Mouse (Mus musculus): ENCODE measurements at regions not wholly inside any gene's neighbourhood (a gene's known extent, or its start where the extent isn't known, plus 50 kb on each side); places are given as distances from the start of the nearest gene placed in this dataset.

GRCm38 (mm10) chr9:41766533-41766920 is 357.6 kb downstream of the Sorl1 start:
- peak in 1 of 2 experiments; percentile 25 for DNase-seq (ENCODE audit: low spot score in 2 of 2)

- DNase-seq (ENCODE audit: low spot score in 2 of 2) = no peak
These were observed 358.1 kb downstream of the Sorl1 start for GRCm38 (mm10) chr9:41765816-41766532.

GRCm38 (mm10) chr9:41761050-41761576 is 363.0 kb downstream of the Sorl1 start:
- DNase-seq (ENCODE audit: low spot score in 2 of 2) = no peak

GRCm38 (mm10) chr9:41754434-41755002 is 369.6 kb downstream of the Sorl1 start:
- DNase-seq (ENCODE audit: low spot score in 2 of 2) = peak in 1 of 2 experiments; percentile 75

GRCm38 (mm10) chr9:41745979-41746647 is 378.0 kb downstream of the Sorl1 start:
- DNase-seq (ENCODE audit: low spot score in 2 of 2) = no peak

- no peak for DNase-seq (ENCODE audit: low spot score in 2 of 2)
These were observed 382.6 kb downstream of the Sorl1 start for GRCm38 (mm10) chr9:41741500-41741899.

GRCm38 (mm10) chr9:41740536-41740935 is 383.6 kb downstream of the Sorl1 start:
- no peak for DNase-seq (ENCODE audit: low spot score in 2 of 2)

- no peak for DNase-seq (ENCODE audit: low spot score in 2 of 2)
These were observed 386.4 kb downstream of the Sorl1 start for GRCm38 (mm10) chr9:41737671-41738070.

GRCm38 (mm10) chr9:41736881-41737280 is 387.2 kb downstream of the Sorl1 start:
- no peak for DNase-seq (ENCODE audit: low spot score in 2 of 2)

- peak in 1 of 2 experiments; percentile 16 for DNase-seq (ENCODE audit: low spot score in 2 of 2)
These were observed 387.8 kb downstream of the Sorl1 start for GRCm38 (mm10) chr9:41736234-41736859.

- peak; percentile 59 to 77 for DNase-seq (ENCODE audit: low spot score in 2 of 2)
These were observed 388.5 kb downstream of the Sorl1 start for GRCm38 (mm10) chr9:41735448-41736233.

- DNase-seq (ENCODE audit: low spot score in 2 of 2) = no peak
These were observed 389.1 kb downstream of the Sorl1 start for GRCm38 (mm10) chr9:41734925-41735447.

GRCm38 (mm10) chr9:41721609-41722008 is 402.5 kb downstream of the Sorl1 start:
- DNase-seq (ENCODE audit: low spot score in 2 of 2) = no peak

GRCm38 (mm10) chr9:41715231-41715630 is 408.9 kb downstream of the Sorl1 start:
- DNase-seq (ENCODE audit: low spot score in 2 of 2) = no peak

- no peak for DNase-seq (ENCODE audit: low spot score in 2 of 2)
These were observed 418.1 kb downstream of the Sorl1 start for GRCm38 (mm10) chr9:41705972-41706371.

- no peak for DNase-seq (ENCODE audit: low spot score in 2 of 2)
These were observed 418.6 kb downstream of the Sorl1 start for GRCm38 (mm10) chr9:41705461-41705903.

- no peak for DNase-seq (ENCODE audit: low spot score in 2 of 2)
These were observed 421.0 kb downstream of the Sorl1 start for GRCm38 (mm10) chr9:41703091-41703490.

GRCm38 (mm10) chr9:41700683-41701082 is 423.4 kb downstream of the Sorl1 start:
- DNase-seq (ENCODE audit: low spot score in 2 of 2) = peak in 1 of 2 experiments; percentile 23

GRCm38 (mm10) chr9:41699031-41699430 is 425.1 kb downstream of the Sorl1 start:
- DNase-seq (ENCODE audit: low spot score in 2 of 2) = no peak

- DNase-seq (ENCODE audit: low spot score in 2 of 2) = peak; percentile 22 to 30
These were observed 426.3 kb downstream of the Sorl1 start for GRCm38 (mm10) chr9:41697611-41698467.
